Mouse (Mus musculus) ES-E14 (cell line): ENCODE measurements around the gene Nrxn3. TPM values are rescaled to one million over a fixed set of nuclear protein-coding genes. Genes with fewer than 3 reads are reported as not detected.

Source experiments
- DNase-seq: peaks from one replicate; pipeline ENCODE4 v3.0.0-alpha.2; 2013; ENCODE audit warnings: low read depth, low spot score
- H3K27ac ChIP-seq: 2 replicates; pipeline ENCODE4 v1.5.1; 2012; ENCODE audit warnings: low read depth, mild to moderate bottlenecking, low read length, moderate library complexity, mixed read lengths; ENCODE audit not compliant: poor library complexity, insufficient read depth, severe bottlenecking
- H3K36me3 ChIP-seq: 2 replicates; pipeline ENCODE4 v1.6.1; 2012; ENCODE audit warnings: mild to moderate bottlenecking, low read length, moderate library complexity, mixed read lengths; ENCODE audit not compliant: control insufficient read depth, poor library complexity, insufficient read depth, severe bottlenecking
- H3K4me1 ChIP-seq, 2 experiments: fragments of 150-350 bp in 1 of 2; sonication (generic) in 1 of 2; 2 replicates each; pipeline ENCODE4 v1.6.1; 2012; ENCODE audit warnings: low read length in 2 of 2, mild to moderate bottlenecking in 1 of 2, mixed read lengths in 1 of 2; ENCODE audit not compliant: control insufficient read depth in 2 of 2, insufficient read depth in 2 of 2, poor library complexity in 1 of 2
- H3K4me3 ChIP-seq, 2 experiments: fragments of 150-350 bp in 1 of 2; sonication (generic) in 1 of 2; 2 replicates each; pipeline ENCODE4 v1.5.1; 2012; ENCODE audit warnings: low read length in 2 of 2, low read depth in 1 of 2, mild to moderate bottlenecking in 1 of 2, mixed read lengths in 1 of 2; ENCODE audit not compliant: insufficient read depth in 1 of 2, poor library complexity in 1 of 2, severe bottlenecking in 1 of 2
- H3K9ac ChIP-seq: 2 replicates; pipeline ENCODE4 v1.6.1; 2012; ENCODE audit warnings: low read depth, mild to moderate bottlenecking, low read length, mixed read lengths; ENCODE audit not compliant: poor library complexity, insufficient read depth, severe bottlenecking
- H3K9me3 ChIP-seq: fragments of 150-350 bp; sonication (generic); 2 replicates; pipeline ENCODE4 v1.6.1; 2012; ENCODE audit warnings: low read depth, mild to moderate bottlenecking, low read length; ENCODE audit not compliant: control insufficient read depth, insufficient read depth
- CHD2 ChIP-seq: IDR thresholded peaks from 2 replicates; pipeline ENCODE4 v1.6.1; 2014; ENCODE audit warnings: mild to moderate bottlenecking, low read depth, low read length, inconsistent platforms
- HCFC1 ChIP-seq: IDR thresholded peaks from 2 replicates; pipeline ENCODE4 v1.6.1; 2012; ENCODE audit warnings: low read length, inconsistent platforms, borderline replicate concordance; ENCODE audit not compliant: insufficient read depth
- MAFK ChIP-seq: IDR thresholded peaks from 2 replicates; pipeline ENCODE4 v1.6.1; 2014; ENCODE audit warnings: mild to moderate bottlenecking, low read depth, low read length, inconsistent platforms; ENCODE audit not compliant: insufficient read depth
- ZC3H11A ChIP-seq: IDR thresholded peaks from 2 replicates; pipeline ENCODE4 v1.6.1; 2012; ENCODE audit warnings: low read depth, mild to moderate bottlenecking, inconsistent platforms, low read length, borderline replicate concordance
- ZNF384 ChIP-seq: IDR thresholded peaks from 2 replicates; pipeline ENCODE4 v1.6.1; 2012; ENCODE audit warnings: low read depth, low read length, inconsistent platforms
- in situ Hi-C, 2 experiments: fragments of 600-800 bp; cut with MboI; formaldehyde crosslinking; loops; one replicate each; pipeline ENCODE4 v1.15.1; 2025; ENCODE audit warnings: low sequenced_read_pairs in 2 of 2, inconsistent platforms in 1 of 2; ENCODE audit not compliant: unreplicated experiment in 2 of 2
- total RNA-seq: library from RNA; depleted of rRNA; stranded (reverse); fragments of 300-350 nt; gene quantifications from 2 replicates; pipeline ENCODE4 v1.2.3, GENCODE M21; 2012

Nrxn3 gene
- total RNA-seq, 1 experiment = 0.13 TPM

GRCm38 (mm10) chr12:89918138-89918829, 1195.6 kb downstream of the Nrxn3 start:
- in situ Hi-C loops = no loop called here
- no peak overlapping the region for H3K9ac ChIP-seq
- H3K9me3 ChIP-seq = no peaks in the 10 kb centered on the region
- H3K4me1 ChIP-seq = no peaks in the 10 kb centered on the region
- no peak overlapping the region for H3K4me3 ChIP-seq
- DNase-seq = no peak
- no peak overlapping the region for H3K27ac ChIP-seq
- TF ChIP-seq ZC3H11A (no peak), HCFC1 (no peak), MAFK (no peak), CHD2 (no peak), ZNF384 (no peak)
- H3K36me3 ChIP-seq = no peaks in the 10 kb centered on the region

GRCm38 (mm10) chr12:89932338-89932737, 1209.7 kb downstream of the Nrxn3 start:
- DNase-seq = no peak
- in situ Hi-C loops = no loop called here
- no peak overlapping the region for H3K27ac ChIP-seq
- H3K9ac ChIP-seq = no peak overlapping the region
- H3K4me1 ChIP-seq = no peaks in the 10 kb centered on the region
- no peak overlapping the region for H3K4me3 ChIP-seq
- no peaks in the 10 kb centered on the region for H3K36me3 ChIP-seq
- H3K9me3 ChIP-seq = no peaks in the 10 kb centered on the region
- TF ChIP-seq MAFK = no peak
- no peak for TF ChIP-seq ZC3H11A
- TF ChIP-seq HCFC1 = no peak
- TF ChIP-seq CHD2 = no peak
- no peak for TF ChIP-seq ZNF384

- TF ChIP-seq ZNF384 (no peak), MAFK (no peak), ZC3H11A (no peak), CHD2 (no peak), HCFC1 (no peak)
- no peak for DNase-seq
- no peak overlapping the region for H3K4me3 ChIP-seq
- in situ Hi-C loops = no loop called here
- H3K9ac ChIP-seq = no peak overlapping the region
- H3K9me3 ChIP-seq = no peaks in the 10 kb centered on the region
- no peak overlapping the region for H3K27ac ChIP-seq
- no peaks in the 10 kb centered on the region for H3K4me1 ChIP-seq
- no peaks in the 10 kb centered on the region for H3K36me3 ChIP-seq
Measured at GRCm38 (mm10) chr12:89933630-89934029, 1211.0 kb downstream of the Nrxn3 start.

- Histone ChIP-seq H3K4me3 (no peak overlapping the region), H3K4me1 (no peaks in the 10 kb centered on the region), H3K9ac (no peak overlapping the region), H3K9me3 (no peaks in the 10 kb centered on the region), H3K27ac (no peak overlapping the region), H3K36me3 (no peaks in the 10 kb centered on the region)
- DNase-seq = no peak
- TF ChIP-seq ZC3H11A (no peak), CHD2 (no peak), MAFK (no peak)
- in situ Hi-C loops = no loop called here
Measured at GRCm38 (mm10) chr12:89940746-89941145, 1218.1 kb downstream of the Nrxn3 start.
